ENCODE assay signal across 1 mouse cellular context in genomic region chr17:34591994-34592375, GRCm38 (mm10).
TF ChIP-seq lines count a peak whose summit lies in the region.

No protein-coding gene starts in this region.

TF ChIP-seq in C2C12, 6 proteins besides CTCF, POLR2A, EP300 and RAD21:
- TF ChIP-seq FOSL1 (IDR thresholded peaks at IDR 0.05; ENCODE audit: insufficient read depth, low read length, poor library complexity, severe bottlenecking) (no peak), USF1 (IDR thresholded peaks at IDR 0.05; ENCODE audit: low read depth) (no peak), MYOG (IDR thresholded peaks at IDR 0.05; ENCODE audit: control insufficient read depth, extremely low read depth, insufficient read length) (no peak), MAX (IDR thresholded peaks at IDR 0.05) (no peak), MYOD1 (IDR thresholded peaks at IDR 0.05; ENCODE audit: control insufficient read depth, insufficient read length, low read depth) (no peak), CEBPB (IDR thresholded peaks at IDR 0.05; ENCODE audit: low read depth) (no peak)
